Mouse (Mus musculus): Measurements from ENCODE around the gene Pnkd. TPM values are rescaled to one million over a fixed set of nuclear protein-coding genes. Genes with fewer than 3 reads are reported as not detected.

Gene Pnkd
- polyA plus RNA-seq, 1 experiment from 2014 or later: 39.8 TPM

MicroRNAs within 50 kb of the gene (microRNA counts, 519-probe panel; counts per million panel counts)
- 5,054 counts per million, percentile 53 among the panel's probes with 10 or more counts for microRNA mmu-miR-26b

Small RNAs within 50 kb of the gene (microRNA-seq; reads per million reads assigned to microRNA genes)
- 45,578 reads per million, percentile 99 among the genes with 10 or more reads in this experiment for gene Mir26b

Other genes starting within 250 kb of the Pnkd start
- 11.3 and 11.7 TPM in 2 replicates for gene Tns1, start 160.5 kb upstream of the Pnkd start, polyA plus RNA-seq (2015; fragmentation: Nextera tagmentation; extraction: Ambion mirVana)
- gene Rufy4, start 159.4 kb upstream of the Pnkd start, polyA plus RNA-seq (2015; fragmentation: Nextera tagmentation; extraction: Ambion mirVana): 0.10 TPM in 2 replicates
- 0.53 and 0.89 TPM in 2 replicates for gene Cxcr2, start 130.9 kb upstream of the Pnkd start, polyA plus RNA-seq (2015; fragmentation: Nextera tagmentation; extraction: Ambion mirVana)
- not detected in 2 replicates for gene Cxcr1, start 90.3 kb upstream of the Pnkd start, polyA plus RNA-seq (2015; fragmentation: Nextera tagmentation; extraction: Ambion mirVana)
- 226 and 264 TPM in 2 replicates for gene Arpc2, start 48.8 kb upstream of the Pnkd start, polyA plus RNA-seq (2015; fragmentation: Nextera tagmentation; extraction: Ambion mirVana)
- 0.64 and 0.75 TPM in 2 replicates for gene Gpbar1, start 6.4 kb upstream of the Pnkd start, polyA plus RNA-seq (2015; fragmentation: Nextera tagmentation; extraction: Ambion mirVana)
- 104 and 107 TPM in 2 replicates for gene Aamp, start 192 bp upstream of the Pnkd start, polyA plus RNA-seq (2015; fragmentation: Nextera tagmentation; extraction: Ambion mirVana)
- 15.9 and 18.0 TPM in 2 replicates for gene Tmbim1, start 20.7 kb downstream of the Pnkd start, polyA plus RNA-seq (2015; fragmentation: Nextera tagmentation; extraction: Ambion mirVana)
- gene Catip, start 77.2 kb downstream of the Pnkd start, polyA plus RNA-seq (2015; fragmentation: Nextera tagmentation; extraction: Ambion mirVana): 0.08 and 0.13 TPM in 2 replicates
- 9.6 and 10.0 TPM in 2 replicates for gene Slc11a1, start 90.3 kb downstream of the Pnkd start, polyA plus RNA-seq (2015; fragmentation: Nextera tagmentation; extraction: Ambion mirVana)
- gene Ctdsp1, start 106.6 kb downstream of the Pnkd start, polyA plus RNA-seq (2015; fragmentation: Nextera tagmentation; extraction: Ambion mirVana): 33.1 and 35.6 TPM in 2 replicates
- 0.62 and 0.90 TPM in 2 replicates for gene Vil1, start 124.4 kb downstream of the Pnkd start, polyA plus RNA-seq (2015; fragmentation: Nextera tagmentation; extraction: Ambion mirVana)
- 40.6 and 50.6 TPM in 2 replicates for gene Cnot9, start 221.1 kb downstream of the Pnkd start, polyA plus RNA-seq (2015; fragmentation: Nextera tagmentation; extraction: Ambion mirVana)